Mouse (Mus musculus) limb, embryonic 11.5 days (tissue): ENCODE data around the gene Trim25. TPM values are rescaled to one million over a fixed set of nuclear protein-coding genes. Genes with fewer than 3 reads are reported as not detected.

Experiments used
- ATAC-seq: fragments of 200-750 bp; cut with Nextera tagmentation; 2 replicates; pipeline ENCODE4 v1.8.0; 2017; ENCODE audit warnings: low read depth; ENCODE audit not compliant: insufficient number of reproducible peaks, low FRiP score, low TSS enrichment
- DNase-seq: peaks from one replicate; pipeline ENCODE4 v3.0.0-alpha.2; 2015; ENCODE audit warnings: low spot score
- H3K27ac ChIP-seq: fragments of 300-500 bp; sonication (generic); replicated peaks from 2 replicates; pipeline ENCODE4 v1.5.1; 2014; ENCODE audit warnings: low read depth, mild to moderate bottlenecking, low read length
- H3K27me3 ChIP-seq: fragments of 300-500 bp; sonication (generic); 2 replicates; pipeline ENCODE4 v1.6.1; 2014; ENCODE audit warnings: mild to moderate bottlenecking, low read length, mixed read lengths; ENCODE audit not compliant: control insufficient read depth, insufficient read depth
- H3K36me3 ChIP-seq: fragments of 300-500 bp; sonication (generic); 2 replicates; pipeline ENCODE4 v1.6.1; 2014; ENCODE audit warnings: mild to moderate bottlenecking, low read length, moderate library complexity, mixed read lengths; ENCODE audit not compliant: control insufficient read depth, insufficient read depth
- H3K4me1 ChIP-seq: fragments of 300-500 bp; sonication (generic); 2 replicates; pipeline ENCODE4 v1.6.1; 2014; ENCODE audit warnings: low read length, mixed read lengths; ENCODE audit not compliant: control insufficient read depth, insufficient read depth
- H3K4me2 ChIP-seq: fragments of 300-500 bp; sonication (generic); 2 replicates; pipeline ENCODE4 v1.6.1; 2014; ENCODE audit warnings: low read depth, mild to moderate bottlenecking, moderate library complexity; ENCODE audit not compliant: severe bottlenecking
- H3K4me3 ChIP-seq: fragments of 300-500 bp; sonication (generic); 2 replicates; pipeline ENCODE4 v1.5.1; 2014; ENCODE audit warnings: low read depth, low read length
- H3K9ac ChIP-seq: fragments of 300-500 bp; sonication (generic); 2 replicates; pipeline ENCODE4 v1.6.1; 2014; ENCODE audit warnings: mild to moderate bottlenecking, low read length
- H3K9me3 ChIP-seq: fragments of 300-500 bp; sonication (generic); 2 replicates; pipeline ENCODE4 v1.6.1; 2016; ENCODE audit warnings: low read length; ENCODE audit not compliant: control insufficient read depth
- whole genome bisulfite sequencing: fragments of 180-500 bp; shearing (Covaris S2); extraction: QIAGEN DNeasy Blood & Tissue Kit; methylation state at CpG from one replicate; pipeline ENCODE4 v1.1.7; 2014; 5-methylcytosine and 5-hydroxymethylcytosine counted together
- polyA plus RNA-seq: library from polyadenylated mRNA; unstranded; fragments of >200 nt; fragmentation: Nextera tagmentation; extraction: Ambion mirVana; gene quantifications from 2 replicates; pipeline ENCODE4 v1.2.1, GENCODE M21; 2014

Gene Trim25
- polyA plus RNA-seq, 1 experiment from 2014 or later = 2.3 TPM

GRCm38 (mm10) chr11:88998406-88998805 lies 770 bp upstream of the Trim25 start:
- H3K27ac ChIP-seq = no peak overlapping the region
- 29% methylated on average over 3 of the region's 3 CpGs for WGBS
- H3K27me3 ChIP-seq = peaks cover 13% of the 10 kb centered on the region
- ATAC-seq (no peak), DNase-seq (no peak)
- no peak overlapping the region for H3K4me2 ChIP-seq
- no peak overlapping the region for H3K4me3 ChIP-seq
- no peaks in the 10 kb centered on the region for H3K36me3 ChIP-seq
- H3K9me3 ChIP-seq = no peaks in the 10 kb centered on the region
- H3K9ac ChIP-seq = no peak overlapping the region
- peaks cover 3% of the 10 kb centered on the region; the same call in 1 of the 2 replicates for H3K4me1 ChIP-seq

DNA sequence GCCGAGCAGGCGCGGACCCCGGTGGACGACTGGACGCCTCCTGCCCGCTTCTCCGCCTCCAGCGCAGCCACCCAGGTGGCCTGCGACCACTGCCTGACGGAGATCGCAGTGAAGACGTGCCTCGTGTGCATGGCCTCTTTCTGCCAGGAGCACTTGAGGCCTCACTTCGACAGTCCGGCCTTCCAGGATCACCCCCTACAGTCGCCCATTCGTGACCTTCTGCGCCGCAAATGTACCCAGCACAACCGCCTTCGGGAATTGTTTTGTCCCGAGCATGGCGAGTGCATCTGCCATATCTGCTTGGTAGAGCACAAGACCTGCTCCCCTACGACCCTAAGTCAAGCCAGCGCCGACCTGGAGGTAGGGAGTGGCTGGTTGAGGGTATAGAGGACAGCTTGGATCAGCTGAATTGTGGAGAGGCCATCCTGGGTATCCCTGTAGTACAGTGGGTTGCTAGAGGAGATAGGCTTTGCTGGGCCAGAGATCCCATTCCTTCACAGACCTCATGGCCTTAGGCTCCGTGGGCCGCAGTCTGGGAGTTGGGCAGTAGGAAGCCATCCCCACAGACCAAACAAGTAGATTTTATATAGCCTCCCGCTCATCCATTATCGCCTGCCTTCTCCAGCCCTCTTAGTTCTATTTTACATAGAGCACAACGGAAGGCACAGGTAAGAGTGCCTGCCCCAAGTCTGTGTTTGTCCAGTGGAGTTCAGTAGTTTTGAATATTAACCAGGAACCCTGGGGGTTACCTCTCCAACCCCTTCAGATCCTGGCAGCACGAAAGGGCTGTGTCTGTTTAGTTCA lies 749 bp downstream of the Trim25 start:
- Histone ChIP-seq H3K4me2 (peak overlapping the region; percentile 59), H3K27ac (no peak overlapping the region), H3K4me1 (peaks cover 3% of the 10 kb centered on the region; the same call in 1 of the 2 replicates), H3K9me3 (no peaks in the 10 kb centered on the region), H3K4me3 (peak overlapping the region; percentile 45), H3K9ac (peak overlapping the region; percentile 24), H3K27me3 (peaks cover 13% of the 10 kb centered on the region), H3K36me3 (no peaks in the 10 kb centered on the region)
- DNase-seq = no peak
- 26% methylated on average over 33 of the region's 33 CpGs for WGBS
- no peak for ATAC-seq

- H3K27me3 ChIP-seq = peaks cover 13% of the 10 kb centered on the region
- H3K4me3 ChIP-seq = no peak overlapping the region
- no peak for ATAC-seq
- no peak overlapping the region for H3K9ac ChIP-seq
- H3K9me3 ChIP-seq = no peaks in the 10 kb centered on the region
- H3K27ac ChIP-seq = no peak overlapping the region
- no peak overlapping the region for H3K4me2 ChIP-seq
- H3K36me3 ChIP-seq = no peaks in the 10 kb centered on the region
- peaks cover 3% of the 10 kb centered on the region; the same call in 1 of the 2 replicates for H3K4me1 ChIP-seq
- DNase-seq = no peak
Measured at GRCm38 (mm10) chr11:89000527-89000819, 1.3 kb downstream of the Trim25 start.

GRCm38 (mm10) chr11:89001569-89001968 lies 2.4 kb downstream of the Trim25 start:
- Histone ChIP-seq H3K4me1 (peaks cover 3% of the 10 kb centered on the region; the same call in 1 of the 2 replicates), H3K27me3 (peaks cover 13% of the 10 kb centered on the region), H3K27ac (no peak overlapping the region), H3K9ac (no peak overlapping the region), H3K4me3 (no peak overlapping the region), H3K9me3 (no peaks in the 10 kb centered on the region), H3K36me3 (no peaks in the 10 kb centered on the region), H3K4me2 (no peak overlapping the region)
- 98% methylated on average over 7 of the region's 7 CpGs for WGBS
- no peak for ATAC-seq
- no peak for DNase-seq

DNA sequence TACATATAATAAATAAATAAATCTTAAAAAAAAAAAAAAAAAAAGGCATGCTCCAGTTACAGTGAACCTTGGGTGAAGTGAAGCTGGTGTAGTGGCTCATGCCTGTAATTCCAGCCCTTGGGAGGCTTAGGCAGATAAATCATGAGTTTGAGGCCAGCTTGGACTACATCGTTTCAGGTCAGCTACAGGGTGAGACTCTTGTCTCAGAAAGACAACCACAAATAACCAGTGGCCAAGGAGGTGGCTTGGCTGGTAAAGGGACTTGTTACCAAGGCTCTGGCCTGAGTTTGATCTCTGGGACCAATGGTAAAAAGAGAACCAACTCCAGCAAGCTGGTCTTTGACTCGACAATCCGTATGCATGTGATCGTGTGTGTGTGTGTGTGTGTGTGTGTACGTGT lies 2.9 kb downstream of the Trim25 start:
- WGBS = 94% methylated on average over 5 of the region's 5 CpGs
- peaks cover 13% of the 10 kb centered on the region for H3K27me3 ChIP-seq

DNA sequence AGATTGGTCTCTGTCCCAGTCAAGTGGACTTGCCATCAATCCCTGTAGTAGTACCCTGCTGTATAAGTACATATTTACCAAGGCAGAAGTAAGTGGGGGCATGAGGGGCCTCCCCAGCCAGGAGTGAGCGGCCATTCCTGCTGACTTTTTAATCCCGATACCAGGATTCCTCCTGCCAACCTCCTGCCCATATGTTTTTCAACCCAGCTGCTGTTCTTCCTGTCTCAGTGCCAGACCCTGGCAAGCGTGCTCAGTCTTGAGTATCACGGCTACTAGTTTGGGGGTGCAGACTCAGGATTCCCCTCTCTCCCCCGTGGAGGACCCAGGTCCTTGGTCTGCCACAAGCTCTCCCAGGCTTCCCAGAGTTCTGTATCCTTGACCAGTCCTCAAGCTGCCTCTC lies 3.4 kb downstream of the Trim25 start:
- H3K36me3 ChIP-seq = no peaks in the 10 kb centered on the region
- no peaks in the 10 kb centered on the region for H3K9me3 ChIP-seq
- WGBS = 87% methylated on average over 5 of the region's 5 CpGs
- ATAC-seq (no peak), DNase-seq (no peak)
- H3K4me1 ChIP-seq = peaks cover 3% of the 10 kb centered on the region; the same call in 1 of the 2 replicates
- H3K27ac ChIP-seq = no peak overlapping the region
- H3K4me2 ChIP-seq = no peak overlapping the region
- H3K4me3 ChIP-seq = no peak overlapping the region
- H3K27me3 ChIP-seq = peaks cover 13% of the 10 kb centered on the region
- H3K9ac ChIP-seq = no peak overlapping the region

More for the DNA sequence above, 2.9 kb downstream of the Trim25 start:
- no peak for ATAC-seq
- H3K4me3 ChIP-seq = no peak overlapping the region
- peaks cover 3% of the 10 kb centered on the region; the same call in 1 of the 2 replicates for H3K4me1 ChIP-seq
- no peak overlapping the region for H3K4me2 ChIP-seq
- H3K9ac ChIP-seq = no peak overlapping the region
- DNase-seq = no peak
- no peaks in the 10 kb centered on the region for H3K9me3 ChIP-seq
- H3K36me3 ChIP-seq = no peaks in the 10 kb centered on the region
- H3K27ac ChIP-seq = no peak overlapping the region

GRCm38 (mm10) chr11:89003078-89003477 lies 3.9 kb downstream of the Trim25 start:
- H3K9me3 ChIP-seq = no peaks in the 10 kb centered on the region
- ATAC-seq = no peak
- no peak overlapping the region for H3K9ac ChIP-seq
- no peak overlapping the region for H3K4me3 ChIP-seq
- no peak for DNase-seq
- no peak overlapping the region for H3K4me2 ChIP-seq
- peaks cover 3% of the 10 kb centered on the region; the same call in 1 of the 2 replicates for H3K4me1 ChIP-seq
- peaks cover 13% of the 10 kb centered on the region for H3K27me3 ChIP-seq
- H3K27ac ChIP-seq = no peak overlapping the region
- 26% methylated on average over 6 of the region's 6 CpGs for WGBS
- no peaks in the 10 kb centered on the region for H3K36me3 ChIP-seq

DNA sequence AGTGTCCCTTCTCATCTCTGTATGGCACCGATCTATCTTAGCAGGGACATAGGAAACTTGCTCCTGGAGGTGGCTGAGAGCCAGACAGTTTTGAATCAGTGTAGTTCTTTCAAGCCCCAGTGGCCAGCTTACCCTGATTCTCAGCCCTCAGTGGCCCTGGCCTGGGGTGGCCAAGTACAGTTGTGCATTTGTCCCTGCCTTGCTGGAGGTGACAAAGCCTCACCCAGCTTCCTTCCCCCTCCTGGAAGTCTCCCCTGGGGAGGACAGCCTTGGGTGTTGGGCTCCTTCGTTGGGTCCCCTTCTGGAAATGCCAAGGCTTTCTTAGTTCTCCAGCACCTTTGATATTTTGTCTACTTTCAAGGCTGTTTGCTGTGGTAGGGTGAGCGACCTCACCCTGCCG lies 4.5 kb downstream of the Trim25 start:
- H3K9ac ChIP-seq = no peak overlapping the region
- WGBS = 68% methylated on average over 4 of the region's 4 CpGs
- no peak overlapping the region for H3K27ac ChIP-seq
- H3K4me3 ChIP-seq = no peak overlapping the region
- peaks cover 12% of the 10 kb centered on the region for H3K27me3 ChIP-seq
- no peaks in the 10 kb centered on the region for H3K36me3 ChIP-seq
- ATAC-seq (no peak), DNase-seq (no peak)
- H3K4me2 ChIP-seq = no peak overlapping the region
- no peaks in the 10 kb centered on the region for H3K9me3 ChIP-seq
- H3K4me1 ChIP-seq = peaks cover 3% of the 10 kb centered on the region; the same call in 1 of the 2 replicates
